Mouse (Mus musculus): ENCODE measurements at regions not wholly inside any gene's neighbourhood (a gene's known extent, or its start where the extent isn't known, plus 50 kb on each side); places are given as distances from the start of the nearest gene placed in this dataset.
A peak's percentile ranks its signal among the peaks of the same experiment; 100 is the strongest.

DNA sequence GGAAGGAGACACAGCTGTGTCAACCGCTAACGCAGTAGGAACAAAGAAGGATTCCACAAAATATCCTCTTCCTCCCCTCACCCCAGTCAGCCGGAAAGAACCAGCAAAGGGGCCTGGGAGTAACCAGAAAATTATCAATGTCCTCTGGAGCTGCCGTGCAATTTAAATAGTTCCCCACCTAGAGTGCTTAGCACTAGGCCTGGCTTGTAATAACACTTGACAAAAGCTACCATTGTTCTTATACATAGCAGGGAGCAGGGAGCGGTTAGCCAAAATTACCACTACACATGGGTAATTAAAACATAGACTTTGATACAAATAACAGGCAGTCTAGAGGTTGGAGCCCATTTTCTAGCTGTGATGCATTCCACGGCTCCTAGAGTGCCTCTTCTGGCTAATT, 62.7 kb upstream of the Nfe2l3 start:
- no peaks in the 10 kb centered on the region for H3K27me3 ChIP-seq (ENCODE audit: control insufficient read depth, insufficient read depth, low read length)
- H3K4me1 ChIP-seq (ENCODE audit: control insufficient read depth, insufficient read depth, insufficient read length, low read length), result no peaks in the 10 kb centered on the region
- no peak overlapping the region for H3K4me3 ChIP-seq (ENCODE audit: low read depth, low read length)
- TF ChIP-seq POLR2A (IDR thresholded peaks at IDR 0.05; ENCODE audit: low read depth, low read length) (no peak), CTCF (IDR thresholded peaks at IDR 0.05; ENCODE audit: extremely low read depth, insufficient read length, insufficient replicate concordance, low read depth, low read length) (no peak)
- WGBS, result 36% methylated on average over 6 of the region's 6 CpGs
- H3K27ac ChIP-seq (ENCODE audit: insufficient read depth, low read depth, low read length), result no peak overlapping the region
- no peaks in the 10 kb centered on the region for H3K36me3 ChIP-seq (ENCODE audit: control insufficient read depth, insufficient read depth, low read length)

DNA sequence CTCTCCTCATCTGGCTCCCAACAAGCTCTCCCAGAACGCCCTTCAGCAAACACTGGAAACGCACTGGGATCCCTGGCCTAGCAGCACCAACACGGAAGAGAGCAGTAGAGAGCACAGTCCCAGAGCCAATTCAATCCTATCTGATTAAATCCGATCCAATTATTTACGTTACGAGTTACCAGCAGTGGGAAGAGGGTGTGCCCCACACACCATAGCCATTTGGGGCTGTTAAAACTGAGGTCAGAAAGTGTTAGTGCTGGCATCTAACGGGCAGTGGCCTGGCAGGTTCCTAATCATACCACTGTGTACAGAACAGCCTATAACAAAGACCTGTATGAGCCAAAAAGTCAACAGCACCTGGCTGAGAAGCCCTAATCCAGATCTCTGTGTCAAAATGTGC, 60.1 kb upstream of the Nfe2l3 start:
- no peak overlapping the region for H3K4me3 ChIP-seq (ENCODE audit: low read depth, low read length)
- H3K27me3 ChIP-seq (ENCODE audit: control insufficient read depth, insufficient read depth, low read length), result no peaks in the 10 kb centered on the region
- H3K27ac ChIP-seq (ENCODE audit: insufficient read depth, low read depth, low read length), result no peak overlapping the region
- H3K36me3 ChIP-seq (ENCODE audit: control insufficient read depth, insufficient read depth, low read length), result no peaks in the 10 kb centered on the region
- TF ChIP-seq CTCF (IDR thresholded peaks at IDR 0.05; ENCODE audit: extremely low read depth, insufficient read length, insufficient replicate concordance, low read depth, low read length) (no peak), POLR2A (IDR thresholded peaks at IDR 0.05; ENCODE audit: low read depth, low read length) (no peak)
- WGBS, result 31% methylated on average over 7 of the region's 7 CpGs
- no peaks in the 10 kb centered on the region for H3K4me1 ChIP-seq (ENCODE audit: control insufficient read depth, insufficient read depth, insufficient read length, low read length)

DNA sequence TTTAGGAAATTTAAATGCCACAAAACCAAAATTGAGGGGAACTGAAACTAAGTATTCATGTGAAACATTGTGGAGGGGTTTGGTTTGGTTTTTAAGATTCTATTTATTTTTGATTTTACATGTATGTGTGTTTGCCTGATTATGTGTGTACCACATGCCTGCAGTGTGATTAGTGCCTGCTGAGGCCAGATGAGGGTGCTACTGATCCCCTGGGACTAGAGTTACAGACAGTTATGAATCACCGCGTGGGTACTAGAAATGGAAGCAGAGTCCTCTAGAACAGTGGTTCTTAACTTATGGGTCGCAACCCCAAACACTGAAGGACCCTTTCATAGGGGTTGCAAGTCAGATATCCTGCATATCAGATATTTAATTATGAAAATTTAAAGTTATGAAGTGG, 54.0 kb upstream of the Nfe2l3 start:
- 88% methylated on average over 3 of the region's 3 CpGs for WGBS
- no peak overlapping the region for H3K27ac ChIP-seq (ENCODE audit: insufficient read depth, low read depth, low read length)
- H3K4me1 ChIP-seq (ENCODE audit: control insufficient read depth, insufficient read depth, insufficient read length, low read length), result no peaks in the 10 kb centered on the region
- no peak overlapping the region for H3K4me3 ChIP-seq (ENCODE audit: low read depth, low read length)
- no peaks in the 10 kb centered on the region for H3K27me3 ChIP-seq (ENCODE audit: control insufficient read depth, insufficient read depth, low read length)
- no peaks in the 10 kb centered on the region for H3K36me3 ChIP-seq (ENCODE audit: control insufficient read depth, insufficient read depth, low read length)
- no peak for TF ChIP-seq CTCF (IDR thresholded peaks at IDR 0.05; ENCODE audit: extremely low read depth, insufficient read length, insufficient replicate concordance, low read depth, low read length)
- TF ChIP-seq POLR2A (IDR thresholded peaks at IDR 0.05; ENCODE audit: low read depth, low read length), result no peak

DNA sequence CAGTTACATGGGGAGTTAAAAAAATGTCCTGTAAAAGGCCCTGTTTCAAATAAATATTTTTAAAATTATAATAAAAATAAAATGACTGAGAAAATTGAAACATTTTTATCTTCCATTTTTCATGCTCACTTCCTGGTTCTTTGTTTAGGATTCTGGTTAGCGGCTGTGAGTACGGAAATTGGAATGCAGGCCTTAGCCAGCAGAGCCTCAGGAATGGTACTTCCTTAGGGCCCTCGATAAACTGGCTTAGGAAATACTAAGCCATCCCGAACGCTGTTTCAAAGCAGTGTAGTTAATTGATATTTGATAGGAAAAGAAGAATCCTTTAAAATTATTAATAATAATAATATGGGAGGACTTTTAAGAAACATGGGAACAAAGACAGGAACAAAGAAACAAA, 53.4 kb upstream of the Nfe2l3 start:
- H3K36me3 ChIP-seq (ENCODE audit: control insufficient read depth, insufficient read depth, low read length), result no peaks in the 10 kb centered on the region
- no peak for TF ChIP-seq POLR2A (IDR thresholded peaks at IDR 0.05; ENCODE audit: low read depth, low read length)
- no peak for TF ChIP-seq CTCF (IDR thresholded peaks at IDR 0.05; ENCODE audit: extremely low read depth, insufficient read length, insufficient replicate concordance, low read depth, low read length)
- WGBS, result 12% methylated on average over 5 of the region's 5 CpGs
- H3K4me1 ChIP-seq (ENCODE audit: control insufficient read depth, insufficient read depth, insufficient read length, low read length), result no peaks in the 10 kb centered on the region
- no peak overlapping the region for H3K4me3 ChIP-seq (ENCODE audit: low read depth, low read length)
- no peak overlapping the region for H3K27ac ChIP-seq (ENCODE audit: insufficient read depth, low read depth, low read length)
- no peaks in the 10 kb centered on the region for H3K27me3 ChIP-seq (ENCODE audit: control insufficient read depth, insufficient read depth, low read length)

DNA sequence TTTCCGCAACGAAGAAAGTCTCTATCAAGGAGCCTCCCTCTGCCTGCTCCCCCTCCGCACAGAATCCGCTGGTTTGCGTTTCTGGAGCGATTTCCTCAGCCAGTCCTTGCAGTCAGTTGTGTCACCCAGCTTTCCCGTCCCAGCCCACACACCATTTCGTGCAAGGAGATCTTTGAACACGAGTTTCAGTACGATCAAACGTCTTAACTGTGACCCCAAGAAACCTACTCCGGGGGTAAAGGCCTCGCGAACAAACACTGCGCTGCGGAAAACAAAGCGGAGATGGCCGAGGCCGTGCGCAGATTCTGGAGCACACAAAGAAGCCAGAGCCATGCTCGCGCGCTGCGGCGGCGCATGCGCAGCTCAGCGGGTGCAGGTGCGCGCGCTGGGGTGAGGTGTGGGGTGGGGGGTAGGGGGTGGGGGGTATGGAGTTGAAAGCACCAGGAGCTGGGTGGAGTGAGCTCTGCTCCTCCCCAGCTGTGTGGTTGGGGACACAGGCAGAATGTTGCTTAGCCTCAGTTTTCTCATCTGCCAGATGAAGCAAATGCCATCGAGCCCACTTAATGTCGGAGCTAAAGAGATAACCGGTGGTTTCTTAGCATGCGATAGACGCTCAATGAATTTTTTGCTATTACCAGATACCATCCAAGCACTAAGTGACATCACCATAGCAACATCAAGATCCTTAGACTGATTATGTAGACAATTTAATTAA, 52.8 kb upstream of the Nfe2l3 start:
- no peak for TF ChIP-seq POLR2A (IDR thresholded peaks at IDR 0.05; ENCODE audit: low read depth, low read length)
- Histone ChIP-seq H3K27ac (ENCODE audit: insufficient read depth, low read depth, low read length) (no peak overlapping the region), H3K4me3 (ENCODE audit: low read depth, low read length) (peak overlapping the region; percentile 62), H3K4me1 (ENCODE audit: control insufficient read depth, insufficient read depth, insufficient read length, low read length) (no peaks in the 10 kb centered on the region), H3K27me3 (ENCODE audit: control insufficient read depth, insufficient read depth, low read length) (no peaks in the 10 kb centered on the region), H3K36me3 (ENCODE audit: control insufficient read depth, insufficient read depth, low read length) (no peaks in the 10 kb centered on the region)
- 2% methylated on average over 36 of the region's 36 CpGs for WGBS

DNA sequence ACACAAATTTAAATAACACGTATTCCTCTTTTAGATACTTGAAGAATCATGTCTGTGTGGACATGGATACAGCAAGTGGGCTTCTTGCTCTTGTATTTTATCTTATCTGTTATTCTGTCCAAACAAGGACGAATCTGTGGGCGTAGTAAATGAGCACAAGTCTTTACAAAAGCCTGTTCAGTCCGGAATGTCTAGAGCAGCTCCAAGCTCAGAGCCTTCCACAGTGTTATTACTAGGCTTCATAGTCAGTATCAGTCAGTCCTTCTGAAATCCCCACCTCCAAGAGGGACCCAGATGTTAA, 52.2 kb upstream of the Nfe2l3 start:
- WGBS, result 75% methylated on average over 4 of the region's 4 CpGs
- Histone ChIP-seq H3K36me3 (ENCODE audit: control insufficient read depth, insufficient read depth, low read length) (no peaks in the 10 kb centered on the region), H3K27me3 (ENCODE audit: control insufficient read depth, insufficient read depth, low read length) (no peaks in the 10 kb centered on the region), H3K4me3 (ENCODE audit: low read depth, low read length) (no peak overlapping the region), H3K4me1 (ENCODE audit: control insufficient read depth, insufficient read depth, insufficient read length, low read length) (no peaks in the 10 kb centered on the region), H3K27ac (ENCODE audit: insufficient read depth, low read depth, low read length) (no peak overlapping the region)
- no peak for TF ChIP-seq CTCF (IDR thresholded peaks at IDR 0.05; ENCODE audit: extremely low read depth, insufficient read length, insufficient replicate concordance, low read depth, low read length)
- TF ChIP-seq POLR2A (IDR thresholded peaks at IDR 0.05; ENCODE audit: low read depth, low read length), result no peak

DNA sequence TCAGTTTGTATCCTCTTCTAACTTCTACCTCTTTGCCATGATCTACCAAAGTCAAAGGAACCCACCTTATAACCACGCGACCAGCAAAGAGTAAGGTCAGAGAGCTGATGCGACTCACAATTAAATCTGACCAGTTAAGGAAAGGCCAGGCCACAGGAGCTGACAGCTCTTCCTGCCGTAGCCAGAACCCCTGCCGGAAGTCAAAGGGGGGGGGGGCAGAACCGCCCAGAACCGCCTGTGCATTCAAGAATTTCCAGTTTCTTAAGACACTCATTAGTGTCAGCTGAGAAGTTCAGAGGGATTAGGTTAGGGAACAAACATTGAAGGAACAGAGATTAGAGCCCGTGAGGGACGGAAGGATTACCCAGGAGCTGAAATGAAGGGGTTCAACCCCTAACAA, 51.0 kb upstream of the Nfe2l3 start:
- TF ChIP-seq CTCF (IDR thresholded peaks at IDR 0.05; ENCODE audit: extremely low read depth, insufficient read length, insufficient replicate concordance, low read depth, low read length), result no peak
- TF ChIP-seq POLR2A (IDR thresholded peaks at IDR 0.05; ENCODE audit: low read depth, low read length), result no peak
- Histone ChIP-seq H3K4me1 (ENCODE audit: control insufficient read depth, insufficient read depth, insufficient read length, low read length) (no peaks in the 10 kb centered on the region), H3K4me3 (ENCODE audit: low read depth, low read length) (no peak overlapping the region), H3K36me3 (ENCODE audit: control insufficient read depth, insufficient read depth, low read length) (no peaks in the 10 kb centered on the region), H3K27me3 (ENCODE audit: control insufficient read depth, insufficient read depth, low read length) (no peaks in the 10 kb centered on the region), H3K27ac (ENCODE audit: insufficient read depth, low read depth, low read length) (no peak overlapping the region)
- 67% methylated on average over 9 of the region's 9 CpGs for WGBS

Data from small intestine, adult 2 months (tissue).